Mouse (Mus musculus) heart, postnatal 0 days (tissue): ENCODE measurements at regions not wholly inside any gene's neighbourhood (a gene's known extent, or its start where the extent isn't known, plus 50 kb on each side); places are given as distances from the start of the nearest gene placed in this dataset.

Source experiments
- CTCF ChIP-seq: IDR thresholded peaks from 2 replicates; pipeline ENCODE4 v1.5.1; 2016; ENCODE audit warnings: antibody characterized with exemption, control low read depth, low read depth
- EP300 ChIP-seq: IDR thresholded peaks from 2 replicates; pipeline ENCODE4 v1.6.1; 2016; ENCODE audit warnings: antibody characterized with exemption, low read depth

GRCm38 (mm10) chr8:109059152-109059551 is 434.7 kb upstream of the Pmfbp1 start:
- TF ChIP-seq CTCF, result no peak
- no peak for TF ChIP-seq EP300
